Mouse (Mus musculus): ENCODE data around the gene Klhl30.

- TF ChIP-seq CTCF (IDR thresholded peaks at IDR 0.05; ENCODE audit: low read depth) (no peak), EP300 (optimal IDR thresholded peaks at IDR 0.05) (no peak)
Measured at GRCm38 (mm10) chr1:91369408-91369807, 18.6 kb downstream of the Klhl30 start.
